Mouse (Mus musculus) thymus, postnatal 14 days (tissue): ENCODE data around the gene Ogfod2.

Experiments used
- DNase-seq: peaks from one replicate; pipeline ENCODE4 v3.0.0; 2021

Gene Ogfod2

DNA sequence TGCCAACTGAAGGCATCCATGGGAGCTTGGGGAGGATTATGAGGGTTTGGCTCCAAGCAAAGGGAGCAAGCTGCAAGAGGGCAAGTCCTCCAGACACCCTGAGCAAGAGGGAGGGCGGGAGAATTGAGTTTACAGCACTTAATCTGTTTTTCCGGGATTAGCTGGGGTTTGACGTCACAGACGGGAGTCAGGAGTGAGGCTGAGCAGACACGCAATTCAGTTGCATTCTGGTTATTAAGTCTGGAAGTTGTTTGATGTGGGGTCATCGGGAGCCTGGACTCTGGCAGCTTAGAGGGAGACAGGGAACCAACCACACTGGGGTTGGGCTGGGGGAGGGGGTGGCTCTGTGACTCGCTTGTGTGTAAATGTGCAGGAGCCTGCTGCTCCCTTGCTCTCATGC, 47.4 kb downstream of the Ogfod2 start:
- DNase-seq: no peak

DNA sequence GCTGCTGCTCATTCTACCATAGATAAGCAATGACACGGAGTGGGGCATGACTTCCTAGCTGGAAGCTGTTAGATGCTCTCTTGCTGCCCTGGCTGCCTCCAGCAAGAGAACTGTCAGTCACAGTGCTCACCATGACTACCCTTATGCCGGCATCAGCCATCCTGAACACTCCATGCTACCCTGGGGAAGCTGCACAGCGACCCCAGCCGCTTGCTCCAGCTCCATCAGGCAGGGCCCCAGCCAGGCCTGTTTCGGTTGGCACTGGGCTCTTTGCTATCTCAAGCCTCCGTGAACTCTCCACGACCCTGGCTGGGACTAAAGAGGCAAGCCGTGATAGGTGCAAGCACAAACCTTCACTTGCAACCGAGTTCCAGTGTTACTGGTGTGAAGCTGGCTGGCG, 49.7 kb downstream of the Ogfod2 start:
- no peak for DNase-seq

DNA sequence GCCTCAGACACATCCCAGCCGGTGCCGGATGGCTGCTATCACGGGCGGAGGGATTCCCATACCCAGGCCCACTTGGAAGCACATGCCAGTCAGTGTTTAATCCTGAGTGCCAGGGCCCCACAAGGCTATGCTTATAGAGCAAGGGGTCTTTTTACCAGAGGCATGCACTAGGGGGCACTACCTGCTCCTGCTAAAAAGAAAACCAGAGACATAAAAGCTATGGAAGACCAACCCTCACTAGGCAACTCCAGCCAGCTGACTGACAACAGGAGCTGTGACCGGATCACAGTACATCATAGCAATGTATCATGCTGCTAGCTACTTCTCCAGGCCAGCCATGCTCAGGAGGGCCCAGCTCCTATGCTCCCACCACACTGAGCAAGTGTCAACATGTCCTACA, 50.5 kb downstream of the Ogfod2 start:
- DNase-seq: peak; percentile 89

DNA sequence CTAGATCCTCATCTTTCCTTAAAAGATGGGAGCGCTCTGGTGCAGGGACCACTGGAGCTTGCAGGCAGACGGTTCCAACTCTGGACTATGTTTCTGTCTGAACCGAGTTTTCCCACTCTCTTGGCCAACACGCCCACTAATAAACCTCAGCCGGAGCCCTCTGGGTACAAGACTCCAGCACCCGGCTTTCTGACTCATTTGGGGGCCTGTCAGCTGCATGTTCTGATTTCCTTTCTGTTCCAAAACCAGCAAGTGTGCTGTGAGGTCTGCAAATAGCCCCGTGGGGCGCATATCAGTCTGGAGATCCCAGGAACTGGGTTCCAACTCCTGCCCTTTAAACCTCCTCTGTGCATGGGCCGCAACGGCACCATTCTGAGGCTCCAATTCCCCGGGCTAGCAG, 51.3 kb downstream of the Ogfod2 start:
- no peak for DNase-seq
